Mouse (Mus musculus): Measurements from ENCODE around the gene 1700006A11Rik. TPM values are rescaled to one million over a fixed set of nuclear protein-coding genes. Genes with fewer than 3 reads are reported as not detected.
"Not testable (repeated sequence)": the region's sequence is repeated elsewhere in the genome, so short reads cannot be mapped to it uniquely, and the experiment has no call there.

Gene 1700006A11Rik
- not detected in 2 replicates for polyA plus RNA-seq (2015; fragmentation: Nextera tagmentation; extraction: Ambion mirVana)

- H3K4me1 ChIP-seq = no peaks in the 10 kb centered on the region
- no peaks in the 10 kb centered on the region for H3K27me3 ChIP-seq (replicated peaks)
- 85% methylated on average over 1 of the region's 1 CpGs for WGBS
- no peaks in the 10 kb centered on the region for H3K9me3 ChIP-seq
- H3K4me3 ChIP-seq (replicated peaks) = no peak within 1 kb of the TSS
- no peak within 1 kb of the TSS for H3K27ac ChIP-seq
- ATAC-seq (ENCODE audit: insufficient read depth, low FRiP score, low read depth) = no peak
- H3K9ac ChIP-seq = no peak within 1 kb of the TSS
- no peaks in the 10 kb centered on the region for H3K36me3 ChIP-seq
- H3K4me2 ChIP-seq = no peak within 1 kb of the TSS
Measured at GRCm38 (mm10) chr3:124425940-124426339, at the start of gene 1700006A11Rik. 1700006A11Rik (minus strand) TSS chr3:124426040.

- H3K4me2 ChIP-seq; H3K9ac ChIP-seq; H3K4me1 ChIP-seq; ATAC-seq (ENCODE audit: insufficient read depth, low FRiP score, low read depth); H3K36me3 ChIP-seq; H3K4me3 ChIP-seq (replicated peaks); H3K27me3 ChIP-seq (replicated peaks); H3K27ac ChIP-seq; H3K9me3 ChIP-seq: not testable (repeated sequence)
- 77% methylated on average over 5 of the region's 5 CpGs for WGBS
Measured at GRCm38 (mm10) chr3:124474291-124474690, 48.5 kb upstream of the 1700006A11Rik start.

GRCm38 (mm10) chr3:124466102-124466730 lies 40.4 kb upstream of the 1700006A11Rik start:
- H3K4me2 ChIP-seq = no peak overlapping the region
- H3K27ac ChIP-seq = no peak overlapping the region
- ATAC-seq (ENCODE audit: insufficient read depth, low FRiP score, low read depth) = no peak
- H3K9me3 ChIP-seq = no peaks in the 10 kb centered on the region
- no peaks in the 10 kb centered on the region for H3K27me3 ChIP-seq (replicated peaks)
- no peaks in the 10 kb centered on the region for H3K4me1 ChIP-seq
- H3K9ac ChIP-seq = no peak overlapping the region
- H3K4me3 ChIP-seq (replicated peaks) = no peak overlapping the region
- H3K36me3 ChIP-seq = no peaks in the 10 kb centered on the region
- 86% methylated on average over 6 of the region's 6 CpGs for WGBS

- H3K27me3 ChIP-seq (replicated peaks) = no peaks in the 10 kb centered on the region
- 78% methylated on average over 5 of the region's 5 CpGs for WGBS
- no peak overlapping the region for H3K9ac ChIP-seq
- ATAC-seq (ENCODE audit: insufficient read depth, low FRiP score, low read depth) = no peak
- H3K36me3 ChIP-seq = no peaks in the 10 kb centered on the region
- H3K4me1 ChIP-seq = no peaks in the 10 kb centered on the region
- no peaks in the 10 kb centered on the region for H3K9me3 ChIP-seq
- no peak overlapping the region for H3K27ac ChIP-seq
- no peak overlapping the region for H3K4me2 ChIP-seq
- H3K4me3 ChIP-seq (replicated peaks) = no peak overlapping the region
Measured at GRCm38 (mm10) chr3:124392201-124392600, 33.6 kb downstream of the 1700006A11Rik start.

GRCm38 (mm10) chr3:124390101-124390500 lies 35.7 kb downstream of the 1700006A11Rik start:
- Histone ChIP-seq H3K9ac (no peak overlapping the region), H3K4me1 (no peaks in the 10 kb centered on the region), H3K27ac (no peak overlapping the region), H3K27me3 (replicated peaks) (no peaks in the 10 kb centered on the region), H3K4me2 (no peak overlapping the region), H3K9me3 (no peaks in the 10 kb centered on the region), H3K36me3 (no peaks in the 10 kb centered on the region), H3K4me3 (replicated peaks) (no peak overlapping the region)
- ATAC-seq (ENCODE audit: insufficient read depth, low FRiP score, low read depth) = no peak
- WGBS = 60% methylated on average over 2 of the region's 2 CpGs

GRCm38 (mm10) chr3:124389650-124390049 lies 36.2 kb downstream of the 1700006A11Rik start:
- Histone ChIP-seq H3K27ac (no peak overlapping the region), H3K4me1 (no peaks in the 10 kb centered on the region), H3K4me2 (no peak overlapping the region), H3K27me3 (replicated peaks) (no peaks in the 10 kb centered on the region), H3K36me3 (no peaks in the 10 kb centered on the region), H3K9me3 (no peaks in the 10 kb centered on the region), H3K4me3 (replicated peaks) (no peak overlapping the region), H3K9ac (no peak overlapping the region)
- WGBS = 54% methylated on average over 2 of the region's 2 CpGs
- no peak for ATAC-seq (ENCODE audit: insufficient read depth, low FRiP score, low read depth)

GRCm38 (mm10) chr3:124385377-124385776 lies 40.5 kb downstream of the 1700006A11Rik start:
- 87% methylated on average over 18 of the region's 18 CpGs for WGBS
- not testable (repeated sequence) for ATAC-seq (ENCODE audit: insufficient read depth, low FRiP score, low read depth); H3K4me1 ChIP-seq; H3K4me3 ChIP-seq (replicated peaks); H3K4me2 ChIP-seq; H3K27me3 ChIP-seq (replicated peaks); H3K36me3 ChIP-seq; H3K9ac ChIP-seq; H3K27ac ChIP-seq; H3K9me3 ChIP-seq

- H3K9ac ChIP-seq = no peak overlapping the region
- no peaks in the 10 kb centered on the region for H3K9me3 ChIP-seq
- no peak for ATAC-seq (ENCODE audit: insufficient read depth, low FRiP score, low read depth)
Measured at GRCm38 (mm10) chr3:124372031-124372430, 53.8 kb downstream of the 1700006A11Rik start.

GRCm38 (mm10) chr3:124357533-124357932 lies 68.3 kb downstream of the 1700006A11Rik start:
- 82% methylated on average over 3 of the region's 3 CpGs for WGBS
- ATAC-seq (ENCODE audit: insufficient read depth, low FRiP score, low read depth) = no peak

More at GRCm38 (mm10) chr3:124372031-124372430, 53.8 kb downstream of the 1700006A11Rik start:
- 82% methylated on average over 2 of the region's 2 CpGs for WGBS
- Histone ChIP-seq H3K27me3 (replicated peaks) (no peaks in the 10 kb centered on the region), H3K4me2 (no peak overlapping the region), H3K36me3 (no peaks in the 10 kb centered on the region), H3K4me3 (replicated peaks) (no peak overlapping the region), H3K4me1 (no peaks in the 10 kb centered on the region), H3K27ac (no peak overlapping the region)

More at GRCm38 (mm10) chr3:124357533-124357932, 68.3 kb downstream of the 1700006A11Rik start:
- Histone ChIP-seq H3K27me3 (replicated peaks) (no peaks in the 10 kb centered on the region), H3K4me1 (no peaks in the 10 kb centered on the region), H3K4me3 (replicated peaks) (no peak overlapping the region), H3K4me2 (no peak overlapping the region), H3K9me3 (no peaks in the 10 kb centered on the region), H3K27ac (no peak overlapping the region), H3K36me3 (no peaks in the 10 kb centered on the region), H3K9ac (no peak overlapping the region)

Other genes starting within 250 kb of the 1700006A11Rik start
- gene Tram1l1, start 105.2 kb downstream of the 1700006A11Rik start, polyA plus RNA-seq (2015; fragmentation: Nextera tagmentation; extraction: Ambion mirVana) = 8.0 TPM in 2 replicates
- not detected in 2 replicates for gene 1700003H04Rik, start 155.1 kb upstream of the 1700006A11Rik start, polyA plus RNA-seq (2015; fragmentation: Nextera tagmentation; extraction: Ambion mirVana)

Measured in stomach, embryonic 15.5 days (tissue).